Mouse (Mus musculus): ENCODE measurements around the gene Rpl18a. TPM values are rescaled to one million over a fixed set of nuclear protein-coding genes. Genes with fewer than 3 reads are reported as not detected.

Gene Rpl18a
- polyA plus RNA-seq, 1 experiment from 2014 or later, result 2,572 TPM

DNA sequence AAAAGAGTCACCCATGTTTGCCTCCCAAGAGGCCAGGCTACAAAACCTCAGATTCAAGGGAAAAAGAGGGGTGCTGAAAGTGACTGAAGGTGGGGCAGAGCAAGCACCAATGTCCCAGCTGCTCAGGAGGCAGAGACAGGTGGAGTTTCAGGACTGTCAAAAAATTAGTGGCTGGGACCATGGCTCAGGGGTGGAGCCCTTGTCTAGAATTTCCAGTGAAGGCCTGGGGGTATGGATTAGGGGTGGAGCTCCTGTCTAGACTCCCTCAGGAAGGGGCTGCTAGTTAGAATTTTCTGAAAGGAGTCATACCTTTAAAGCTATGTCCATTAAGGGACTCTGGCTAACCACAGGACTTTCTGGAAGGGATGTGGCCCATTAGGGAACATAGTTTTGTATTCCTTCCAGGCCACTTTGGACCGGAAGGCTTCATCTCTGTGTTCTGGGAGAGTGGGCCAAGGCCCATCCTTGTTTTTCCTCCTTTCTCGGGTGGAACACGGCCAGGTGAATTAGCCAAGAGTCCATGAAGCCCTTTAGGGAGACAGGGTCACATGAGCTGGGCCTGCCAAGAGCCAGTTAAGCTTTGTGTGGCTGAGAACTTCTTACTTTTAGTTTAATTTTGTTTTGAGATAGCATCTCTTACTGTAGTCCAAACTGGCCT, 47.8 kb downstream of the Rpl18a start:
- WGBS, result 89% methylated on average over 3 of the region's 3 CpGs
- no peak overlapping the region for H3K9ac ChIP-seq
- H3K9me3 ChIP-seq, result no peaks in the 10 kb centered on the region
- H3K4me2 ChIP-seq, result no peak overlapping the region
- peaks cover 12% of the 10 kb centered on the region for H3K4me1 ChIP-seq (replicated peaks)
- no peaks in the 10 kb centered on the region for H3K27me3 ChIP-seq
- H3K27ac ChIP-seq (replicated peaks), result no peak overlapping the region
- ATAC-seq (ENCODE audit: low read depth), result no peak
- H3K4me3 ChIP-seq, result no peak overlapping the region
- H3K36me3 ChIP-seq, result peaks cover 16% of the 10 kb centered on the region; the same call in 1 of the 2 replicates

DNA sequence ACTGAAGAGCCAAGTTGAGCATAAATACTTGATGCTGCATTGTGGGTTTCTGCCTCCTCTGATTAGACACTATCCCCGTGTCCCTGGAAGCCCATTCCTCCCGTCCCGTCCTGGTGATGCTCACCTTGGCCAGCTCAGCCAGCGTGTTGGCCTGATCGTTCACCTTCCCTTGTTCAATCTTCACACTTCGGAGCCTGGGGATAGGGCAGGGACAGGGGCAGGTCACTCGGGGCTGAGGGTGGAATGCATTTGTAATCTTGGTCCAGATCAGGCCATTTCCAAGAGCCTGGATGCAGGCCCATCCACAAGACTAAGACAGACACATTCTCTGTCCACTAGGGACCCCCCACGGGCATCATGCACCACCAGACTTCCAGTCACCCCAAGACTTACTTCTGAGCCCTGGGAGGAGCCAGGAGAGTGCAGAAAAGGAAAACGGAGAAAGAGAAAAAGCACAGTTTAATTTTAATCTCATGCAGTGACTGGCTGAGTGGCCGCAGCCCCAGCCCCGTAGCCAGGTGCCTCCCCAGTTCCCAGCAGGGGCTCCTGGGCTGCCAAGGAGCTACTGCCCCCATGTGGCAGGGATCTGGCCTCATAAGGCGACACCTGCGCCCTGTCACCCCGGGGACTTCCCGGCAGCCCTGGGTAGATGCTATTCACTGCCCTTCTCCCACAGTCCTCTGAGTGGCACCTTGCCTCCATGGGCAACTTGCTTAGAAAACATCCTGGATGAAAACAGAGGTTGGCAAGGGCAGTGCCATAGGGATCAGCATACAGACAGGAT, 50.6 kb downstream of the Rpl18a start:
- H3K27me3 ChIP-seq, result 0 out of 2 replicates have a peak, but pooled peaks cover 2% of the 10 kb centered on the region
- no peak overlapping the region for H3K4me2 ChIP-seq
- 57% methylated on average over 15 of the region's 15 CpGs for WGBS
- H3K36me3 ChIP-seq, result peaks cover 10% of the 10 kb centered on the region; the same call in 1 of the 2 replicates
- H3K9ac ChIP-seq, result 0 out of 2 replicates have a peak overlapping the region, but pooled peaks have one; percentile 31
- ATAC-seq (ENCODE audit: low read depth), result no peak
- peaks cover 3% of the 10 kb centered on the region; the same call in 1 of the 2 replicates for H3K4me1 ChIP-seq (replicated peaks)
- no peak overlapping the region for H3K4me3 ChIP-seq
- no peaks in the 10 kb centered on the region for H3K9me3 ChIP-seq
- H3K27ac ChIP-seq (replicated peaks), result no peak overlapping the region

DNA sequence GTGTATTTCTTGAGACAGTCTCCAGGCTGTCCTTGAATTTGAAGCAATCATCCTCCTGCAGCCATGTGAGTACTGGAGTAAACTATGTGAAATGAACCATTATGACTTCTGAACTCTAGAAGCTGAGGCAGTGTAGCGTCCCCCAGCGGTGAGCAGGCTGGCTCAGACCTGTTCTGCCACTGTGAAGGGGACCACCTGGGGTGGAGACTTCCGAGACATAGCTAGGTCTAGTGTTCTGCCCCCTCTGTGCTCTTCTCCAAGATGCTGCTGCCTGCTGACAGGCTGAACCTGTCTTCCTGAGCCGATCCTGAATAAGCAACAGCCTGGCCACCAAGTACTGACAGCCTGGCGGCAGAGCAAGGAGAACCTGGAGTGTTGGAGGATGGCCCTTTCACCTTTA, 52.1 kb downstream of the Rpl18a start:
- 0 out of 2 replicates have a peak, but pooled peaks cover 2% of the 10 kb centered on the region for H3K27me3 ChIP-seq
- no peak overlapping the region for H3K27ac ChIP-seq (replicated peaks)
- H3K9ac ChIP-seq, result no peak overlapping the region
- H3K9me3 ChIP-seq, result no peaks in the 10 kb centered on the region
- H3K4me3 ChIP-seq, result no peak overlapping the region
- ATAC-seq (ENCODE audit: low read depth), result no peak
- peaks cover 10% of the 10 kb centered on the region; the same call in 1 of the 2 replicates for H3K36me3 ChIP-seq
- no peak overlapping the region for H3K4me2 ChIP-seq
- 42% methylated on average over 5 of the region's 5 CpGs for whole genome bisulfite sequencing
- H3K4me1 ChIP-seq (replicated peaks), result peaks cover 15% of the 10 kb centered on the region

MicroRNAs within 50 kb of the gene (microRNA counts, 519-probe panel; counts per million panel counts)
- not detected for microRNA mmu-miR-1969

Small RNA genes lying within 50 kb of the gene (microRNA-seq; reads per million reads assigned to microRNA genes)
- gene Mir1969 (6.2 reads per million, percentile 21 among the genes with 10 or more reads in this experiment), gene Mir7067 (not detected)

Other genes with a start within 250 kb of the Rpl18a start
- 102 and 108 TPM in 2 replicates for gene Pgpep1, start 237.0 kb downstream of the Rpl18a start, polyA plus RNA-seq (2015; fragmentation: Nextera tagmentation; extraction: Ambion mirVana)
- gene Lsm4, start 224.2 kb downstream of the Rpl18a start, polyA plus RNA-seq (2015; fragmentation: Nextera tagmentation; extraction: Ambion mirVana), result 214 and 215 TPM in 2 replicates
- gene Jund, start 198.5 kb downstream of the Rpl18a start, polyA plus RNA-seq (2015; fragmentation: Nextera tagmentation; extraction: Ambion mirVana), result 108 and 112 TPM in 2 replicates
- gene Iqcn, start 194.0 kb downstream of the Rpl18a start, polyA plus RNA-seq (2015; fragmentation: Nextera tagmentation; extraction: Ambion mirVana), result 0.08 and 0.17 TPM in 2 replicates
- not detected in 2 replicates for gene Gm3336, start 178.9 kb downstream of the Rpl18a start, polyA plus RNA-seq (2015; fragmentation: Nextera tagmentation; extraction: Ambion mirVana)
- gene Pde4c, start 173.7 kb downstream of the Rpl18a start, polyA plus RNA-seq (2015; fragmentation: Nextera tagmentation; extraction: Ambion mirVana), result 0.18 and 0.26 TPM in 2 replicates
- gene Rab3a, start 142.7 kb downstream of the Rpl18a start, polyA plus RNA-seq (2015; fragmentation: Nextera tagmentation; extraction: Ambion mirVana), result 402 and 417 TPM in 2 replicates
- gene Mpv17l2, start 136.5 kb downstream of the Rpl18a start, polyA plus RNA-seq (2015; fragmentation: Nextera tagmentation; extraction: Ambion mirVana), result 46.1 and 54.5 TPM in 2 replicates
- 88.9 and 93.7 TPM in 2 replicates for gene Pik3r2, start 120.7 kb downstream of the Rpl18a start, polyA plus RNA-seq (2015; fragmentation: Nextera tagmentation; extraction: Ambion mirVana)
- gene Mast3, start 92.4 kb downstream of the Rpl18a start, polyA plus RNA-seq (2015; fragmentation: Nextera tagmentation; extraction: Ambion mirVana), result 15.8 and 17.6 TPM in 2 replicates
- not detected in 2 replicates for gene Il12rb1, start 89.0 kb downstream of the Rpl18a start, polyA plus RNA-seq (2015; fragmentation: Nextera tagmentation; extraction: Ambion mirVana)
- gene Arrdc2, start 57.7 kb downstream of the Rpl18a start, polyA plus RNA-seq (2015; fragmentation: Nextera tagmentation; extraction: Ambion mirVana), result 7.8 TPM in 2 replicates
- gene Kcnn1, start 34.2 kb downstream of the Rpl18a start, polyA plus RNA-seq (2015; fragmentation: Nextera tagmentation; extraction: Ambion mirVana), result 17.5 and 17.9 TPM in 2 replicates
- 148 and 156 TPM in 2 replicates for gene Ccdc124, start 23.5 kb downstream of the Rpl18a start, polyA plus RNA-seq (2015; fragmentation: Nextera tagmentation; extraction: Ambion mirVana)
- 1.6 TPM in 2 replicates for gene Slc5a5, start 4.7 kb downstream of the Rpl18a start, polyA plus RNA-seq (2015; fragmentation: Nextera tagmentation; extraction: Ambion mirVana)
- 55.4 and 60.7 TPM in 2 replicates for gene Map1s, start 8.5 kb upstream of the Rpl18a start, polyA plus RNA-seq (2015; fragmentation: Nextera tagmentation; extraction: Ambion mirVana)